Comparison of ENCODE assay signal across 9 mouse cellular contexts in the genomic region with DNA sequence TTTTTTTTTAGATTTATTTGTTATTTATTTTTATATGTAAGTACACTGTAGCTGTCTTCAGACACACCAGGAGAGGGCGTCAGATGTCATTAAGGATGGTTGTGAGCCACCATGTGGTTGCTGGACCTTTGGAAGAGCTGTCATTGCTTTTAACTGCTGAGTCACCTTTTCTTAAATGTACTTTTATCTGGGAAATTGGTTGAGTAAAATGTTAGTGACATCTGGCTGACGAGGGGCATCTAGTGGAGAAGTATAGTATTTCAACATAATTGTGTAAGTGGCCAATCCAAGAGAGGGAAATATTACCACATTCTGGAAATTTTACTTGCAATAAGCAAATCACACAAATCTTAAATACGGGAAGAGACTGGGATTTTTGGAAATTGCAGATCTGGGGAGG. TPM values are rescaled to one million over a fixed set of nuclear protein-coding genes. Genes with fewer than 3 reads are reported as not detected.
DNase-seq lines count a peak whose midpoint lies in the region; ATAC-seq and TF ChIP-seq lines count a peak whose summit lies in the region.
"Had no signal": no experiment of that assay in that cellular context is flagged by ENCODE, and none has a peak within 500 bp of the region (broad histone marks: within the 10 kb centered on the region; RNA-seq: fewer than 3 reads in every experiment).

No protein-coding gene starts in this region.

- TF ChIP-seq POLR2A in lung, adult 2 months (IDR thresholded peaks at IDR 0.05; ENCODE audit: borderline replicate concordance, extremely low read depth, low read depth, low read length) = no peak

- H3K27me3 ChIP-seq in kidney, embryonic 14.5 days (ENCODE audit: control insufficient read depth, insufficient read depth, low read length) = no peaks in the 10 kb centered on the region
- H3K27me3 ChIP-seq: neural tube, embryonic 13.5 days had no signal

- H3K27ac ChIP-seq in kidney, embryonic 14.5 days (ENCODE audit: low read depth, low read length) = no peak overlapping the region
- H3K27ac ChIP-seq in ES-E14 (ENCODE audit: insufficient read depth, low read depth, low read length, poor library complexity, severe bottlenecking) = no peak overlapping the region
- H3K27ac ChIP-seq: neural tube, embryonic 13.5 days had no signal

- no peak overlapping the region for H3K9ac ChIP-seq in kidney, embryonic 14.5 days (ENCODE audit: low read depth, low read length)
- H3K9ac ChIP-seq in ES-E14 (ENCODE audit: insufficient read depth, low read depth, low read length, poor library complexity, severe bottlenecking) = no peak overlapping the region

- 31% methylated on average over 3 of the region's 3 CpGs for WGBS in kidney, embryonic 14.5 days
- 16% methylated on average over 3 of the region's 3 CpGs for WGBS in lung, adult 2 months

- H3K9me3 ChIP-seq in kidney, embryonic 14.5 days (ENCODE audit: control insufficient read depth, low read length) = no peaks in the 10 kb centered on the region
- H3K9me3 ChIP-seq in ES-E14 (ENCODE audit: control insufficient read depth, insufficient read depth, low read depth, low read length) = no peaks in the 10 kb centered on the region
- H3K9me3 ChIP-seq: neural tube, embryonic 13.5 days had no signal

- no peak overlapping the region for H3K4me3 ChIP-seq in kidney, embryonic 14.5 days (ENCODE audit: low read length)
- no peak overlapping the region for H3K4me3 ChIP-seq in ES-E14 (ENCODE audit: insufficient read depth in 1 of 2, low read depth in 1 of 2, low read length in 2 of 2, poor library complexity in 1 of 2, severe bottlenecking in 1 of 2)
- no peak overlapping the region for H3K4me3 ChIP-seq in lung, adult 2 months (replicated peaks; ENCODE audit: extremely low read depth, low read depth, low read length)

- no peak overlapping the region for H3K4me2 ChIP-seq in kidney, embryonic 14.5 days (replicated peaks; ENCODE audit: low read depth, low read length)

- DNase-seq in adrenal gland, adult (ENCODE audit: inconsistent age in 2 of 2, low spot score in 1 of 2) = peak; percentile 40 to 87
- DNase-seq in adrenal gland, postnatal 25 days = no peak
- peak; percentile 60 for DNase-seq in kidney, postnatal 14 days
- no peak for DNase-seq in ES-E14 (ENCODE audit: low read depth, low spot score)
- DNase-seq in embryo, embryonic 9.5 days (ENCODE audit: extremely low spot score) = peak; percentile 37
- no peak for DNase-seq in lung, adult 2 months
- DNase-seq in urinary bladder, postnatal 25 days (ENCODE audit: low spot score) = no peak

- ATAC-seq in kidney, embryonic 14.5 days (ENCODE audit: low FRiP score, low TSS enrichment) = no peak

- peaks cover 20% of the 10 kb centered on the region for H3K36me3 ChIP-seq in kidney, embryonic 14.5 days (ENCODE audit: control insufficient read depth, insufficient read depth, low read length)
- peaks cover 21% of the 10 kb centered on the region for H3K36me3 ChIP-seq in ES-E14 (ENCODE audit: control insufficient read depth, insufficient read depth, low read length, poor library complexity, severe bottlenecking)

- peak; percentile 43; the same call in 1 of the 2 replicates for TF ChIP-seq CTCF in lung, adult 2 months (IDR thresholded peaks at IDR 0.05; ENCODE audit: insufficient read depth, low read length)

- in situ Hi-C loops in ES-E14 (cut with MboI; ENCODE audit: low sequenced_read_pairs in 2 of 2, unreplicated experiment in 2 of 2) = no loop called here

- peaks cover 11% of the 10 kb centered on the region; the same call in 1 of the 2 replicates for H3K4me1 ChIP-seq in kidney, embryonic 14.5 days (ENCODE audit: control insufficient read depth, insufficient read depth, low read length)
- H3K4me1 ChIP-seq in ES-E14 (ENCODE audit: control insufficient read depth in 2 of 2, insufficient read depth in 2 of 2, low read length in 2 of 2, poor library complexity in 1 of 2) = no peaks in the 10 kb centered on the region; a peak in 1 of 4 replicates
- peaks cover 8% of the 10 kb centered on the region for H3K4me1 ChIP-seq in lung, adult 2 months (ENCODE audit: control insufficient read depth, insufficient read depth, low read length)

TF ChIP-seq in ES-E14, 5 proteins besides CTCF, POLR2A, EP300 and RAD21:
- no peak for TF ChIP-seq CHD2 (IDR thresholded peaks at IDR 0.05; ENCODE audit: low read depth, low read length)
- TF ChIP-seq MAFK (IDR thresholded peaks at IDR 0.05; ENCODE audit: insufficient read depth, low read depth, low read length) = peak; percentile 92
TF ChIP-seq in ES-E14: peak in this region for 1.

RNA-seq across cellular contexts. Expression of gene Sod2, which starts 3.2 kb away (rescaled TPM):
- total RNA-seq in adrenal gland, postnatal 25 days (2021) = 333 and 383 TPM in 2 replicates
- 139 and 144 TPM in 2 replicates for polyA plus RNA-seq in kidney, embryonic 14.5 days (2014; fragmentation: Nextera tagmentation; extraction: Ambion mirVana)
- 161 and 199 TPM in 2 replicates for total RNA-seq in ES-E14 (2012; rRNA removed)
- 285 and 325 TPM in 2 replicates for polyA plus RNA-seq in lung, adult 2 months (2012; rRNA removed)

RNA-seq across cellular contexts. Expression of gene Wtap, which starts 15.9 kb away (rescaled TPM):
- 60.2 and 67.5 TPM in 2 replicates for total RNA-seq in adrenal gland, postnatal 25 days (2021)
- 146 and 173 TPM in 2 replicates for polyA plus RNA-seq in kidney, embryonic 14.5 days (2014; fragmentation: Nextera tagmentation; extraction: Ambion mirVana)
- total RNA-seq in ES-E14 (2012; rRNA removed) = 83.8 and 85.6 TPM in 2 replicates
- polyA plus RNA-seq in lung, adult 2 months (2012; rRNA removed) = 16.1 and 19.4 TPM in 2 replicates

RNA-seq across cellular contexts. Expression of gene Gpr31b, which starts 42.2 kb away (rescaled TPM):
- total RNA-seq in adrenal gland, postnatal 25 days (2021) = 0.49 TPM in 1 of 2 replicates, not detected in the other
- not detected in 2 replicates for polyA plus RNA-seq in kidney, embryonic 14.5 days (2014; fragmentation: Nextera tagmentation; extraction: Ambion mirVana)
- not detected in 2 replicates for total RNA-seq in ES-E14 (2012; rRNA removed)
- not detected in 2 replicates for polyA plus RNA-seq in lung, adult 2 months (2012; rRNA removed)
- polyA plus RNA-seq: neural tube, embryonic 13.5 days had no signal

RNA-seq across cellular contexts. Expression of gene Acat2, which starts 49.3 kb away (rescaled TPM):
- 122 and 138 TPM in 2 replicates for total RNA-seq in adrenal gland, postnatal 25 days (2021)
- polyA plus RNA-seq in kidney, embryonic 14.5 days (2014; fragmentation: Nextera tagmentation; extraction: Ambion mirVana) = 78.4 and 95.7 TPM in 2 replicates
- total RNA-seq in ES-E14 (2012; rRNA removed) = 44.0 and 57.3 TPM in 2 replicates
- 13.0 and 19.4 TPM in 2 replicates for polyA plus RNA-seq in lung, adult 2 months (2012; rRNA removed)

RNA-seq across cellular contexts. Expression of gene Tcp10b, which starts 51.0 kb away (rescaled TPM):
- 0.88 TPM in 1 of 2 replicates, not detected in the other for total RNA-seq in adrenal gland, postnatal 25 days (2021)
- polyA plus RNA-seq in kidney, embryonic 14.5 days (2014; fragmentation: Nextera tagmentation; extraction: Ambion mirVana) = 0.23 TPM in 1 of 2 replicates, not detected in the other
- total RNA-seq in ES-E14 (2012; rRNA removed) = 0.31 and 0.79 TPM in 2 replicates
- polyA plus RNA-seq in lung, adult 2 months (2012; rRNA removed) = 0.07 and 0.13 TPM in 2 replicates

Comparison
In these comparisons a context has a peak if more than half of its experiments do, and no peak if none do; other contexts are left out.
1. DNase-seq: peak in adrenal gland, adult (2 of 2), kidney, postnatal 14 days (single experiment) and embryo, embryonic 9.5 days (single experiment); none in adrenal gland, postnatal 25 days (single experiment), ES-E14 (single experiment), lung, adult 2 months (single experiment) and urinary bladder, postnatal 25 days (single experiment).